Mouse (Mus musculus): ENCODE results near the gene Ocm.

The Ocm gene

GRCm38 (mm10) chr5:144002461-144003192 is 23.8 kb downstream of the Ocm start:
- no peak for DNase-seq (ENCODE audit: low read depth, low spot score)

DNA sequence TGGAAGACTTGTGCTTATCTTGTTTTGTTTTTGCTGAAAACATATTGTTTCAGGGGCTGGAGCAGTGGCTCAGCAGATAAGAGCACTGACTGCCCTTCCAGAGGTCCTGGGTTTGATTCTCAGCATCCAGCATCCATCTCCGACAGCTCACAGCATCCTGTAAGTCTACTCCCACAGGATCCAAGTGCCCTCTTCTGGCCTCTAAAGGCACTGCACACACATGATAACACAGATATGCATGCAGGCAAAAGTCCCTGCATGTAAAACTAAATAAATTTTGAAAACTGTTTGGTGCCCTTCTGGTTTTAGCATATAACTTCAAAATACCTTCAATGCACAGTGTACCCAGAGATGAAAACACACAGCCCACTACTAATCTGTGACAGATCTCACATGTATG is 27.1 kb downstream of the Ocm start:
- DNase-seq (ENCODE audit: low read depth, low spot score), result no peak

GRCm38 (mm10) chr5:143994632-143995365 is 31.7 kb downstream of the Ocm start:
- DNase-seq (ENCODE audit: low read depth, low spot score), result no peak

GRCm38 (mm10) chr5:143993849-143994248 is 32.6 kb downstream of the Ocm start:
- no peak for DNase-seq (ENCODE audit: low read depth, low spot score)

DNA sequence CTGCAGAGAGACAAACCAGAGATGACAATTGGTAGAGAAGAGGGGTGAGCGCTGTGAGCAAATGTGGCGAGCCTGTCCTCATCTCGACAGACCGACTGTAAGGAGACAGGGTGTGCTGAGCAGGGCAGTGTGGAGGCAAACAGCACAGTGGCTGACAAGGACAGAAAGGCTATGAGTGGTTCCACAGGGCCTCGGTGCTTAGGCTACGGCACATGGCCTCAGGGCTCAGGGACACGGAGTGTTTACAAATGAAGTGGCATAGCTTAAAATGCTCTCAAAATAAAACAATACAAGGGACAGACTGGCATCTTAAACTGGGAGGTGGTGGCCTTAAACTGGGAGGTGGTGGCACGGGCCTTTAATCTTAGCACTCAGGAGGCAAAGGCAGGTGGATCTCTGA is 33.2 kb downstream of the Ocm start:
- DNase-seq (ENCODE audit: low read depth, low spot score), result no peak

GRCm38 (mm10) chr5:143992661-143993060 is 33.8 kb downstream of the Ocm start:
- DNase-seq (ENCODE audit: low read depth, low spot score), result no peak

DNA sequence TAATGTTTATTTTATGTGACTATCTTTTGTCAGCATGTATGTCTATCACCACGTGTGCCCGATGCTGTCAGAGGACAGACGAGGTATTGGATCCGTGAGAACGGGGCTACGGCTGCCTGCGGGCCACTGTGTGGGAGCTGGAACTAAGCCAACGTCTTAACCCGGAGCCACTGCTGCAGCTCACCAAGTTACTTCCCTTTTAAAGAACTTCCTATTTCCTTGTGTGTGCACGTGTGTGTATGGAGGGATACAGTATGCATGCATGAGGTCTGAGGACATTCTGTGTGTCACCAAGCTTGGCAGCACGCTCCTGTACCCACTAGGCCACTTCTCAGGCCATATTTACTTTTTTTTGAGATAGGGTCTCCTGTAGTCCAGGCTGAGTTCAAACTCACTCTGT is 36.4 kb downstream of the Ocm start:
- no peak for DNase-seq (ENCODE audit: low read depth, low spot score)

DNA sequence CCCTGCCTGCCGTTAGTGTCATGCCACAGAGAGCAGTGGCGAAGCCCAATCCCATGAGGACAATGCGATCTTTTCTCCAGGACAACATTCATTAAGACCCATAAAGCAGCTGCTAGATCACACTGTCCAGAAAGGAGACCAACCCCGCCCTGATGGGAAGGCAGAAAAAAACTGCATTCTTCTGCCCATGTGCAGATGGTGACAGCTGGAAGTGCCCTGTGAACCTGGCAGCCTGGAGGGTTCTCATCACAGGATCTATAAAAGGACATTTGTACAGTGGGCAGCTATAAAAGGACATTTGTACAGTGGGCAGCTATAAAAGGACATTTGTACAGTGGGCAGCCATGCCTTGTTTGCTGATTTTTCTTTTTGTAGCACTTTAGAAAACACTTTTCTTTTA is 37.4 kb downstream of the Ocm start:
- no peak for DNase-seq (ENCODE audit: low read depth, low spot score)

DNA sequence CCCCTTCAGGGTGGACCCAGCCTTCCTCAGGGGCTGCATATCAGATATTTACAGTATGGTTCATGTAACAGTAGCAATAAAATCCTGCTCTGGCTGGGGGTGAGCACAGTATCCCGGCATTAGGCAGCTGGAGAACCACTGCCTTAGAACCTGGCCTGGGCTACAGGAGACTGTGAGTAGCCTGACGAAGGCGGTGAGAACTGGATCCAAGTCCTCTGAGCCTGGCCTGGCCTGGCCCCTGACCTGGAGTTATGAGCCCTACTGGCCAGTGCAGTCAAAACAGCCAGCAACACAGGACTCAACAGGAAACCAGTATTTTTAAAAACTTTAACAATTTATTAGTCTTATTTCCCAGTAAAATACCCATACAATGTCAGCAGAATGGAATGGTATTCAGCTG is 38.9 kb downstream of the Ocm start:
- no peak for DNase-seq (ENCODE audit: low read depth, low spot score)

DNA sequence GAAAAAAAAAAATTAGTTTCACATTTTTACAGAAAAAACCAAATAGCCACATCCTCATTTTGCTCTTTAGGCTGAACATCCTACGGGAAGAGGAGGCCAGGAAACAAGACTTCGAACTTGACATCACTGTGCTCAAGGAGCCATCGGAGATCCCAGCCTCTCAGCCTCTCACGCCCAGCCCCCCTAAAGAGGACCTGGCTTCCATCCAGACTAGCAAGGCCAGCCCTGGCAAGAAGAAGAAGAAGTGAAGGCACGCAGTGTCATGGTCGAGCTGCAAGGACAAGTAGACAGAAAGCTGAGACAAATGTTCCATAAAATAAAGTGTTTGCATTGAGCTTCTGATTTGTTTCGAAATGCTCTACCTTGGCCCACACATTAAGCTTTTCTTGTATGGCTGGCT is 41.1 kb downstream of the Ocm start:
- no peak for DNase-seq (ENCODE audit: low read depth, low spot score)

DNA sequence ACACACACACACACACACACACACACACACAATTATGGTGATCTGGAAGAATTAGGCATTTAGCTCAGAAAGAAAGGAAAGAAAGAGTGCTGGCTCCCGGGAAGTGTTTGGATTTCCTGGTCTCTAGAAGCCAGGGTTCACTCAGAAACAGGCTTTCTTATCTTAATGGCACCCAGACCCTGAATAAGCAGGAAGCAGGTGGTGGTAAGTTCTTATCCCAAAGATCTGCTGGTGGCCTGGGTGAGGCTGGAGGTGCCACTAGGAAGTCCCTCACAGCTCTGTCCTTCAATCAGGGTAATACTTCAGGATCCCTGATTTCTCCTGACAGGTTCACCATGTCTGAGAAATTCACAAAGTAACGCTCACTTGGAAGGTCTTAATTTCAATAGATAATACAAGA is 44.1 kb downstream of the Ocm start:
- no peak for DNase-seq (ENCODE audit: low read depth, low spot score)

GRCm38 (mm10) chr5:143980858-143981257 is 45.6 kb downstream of the Ocm start:
- no peak for DNase-seq (ENCODE audit: low read depth, low spot score)

DNA sequence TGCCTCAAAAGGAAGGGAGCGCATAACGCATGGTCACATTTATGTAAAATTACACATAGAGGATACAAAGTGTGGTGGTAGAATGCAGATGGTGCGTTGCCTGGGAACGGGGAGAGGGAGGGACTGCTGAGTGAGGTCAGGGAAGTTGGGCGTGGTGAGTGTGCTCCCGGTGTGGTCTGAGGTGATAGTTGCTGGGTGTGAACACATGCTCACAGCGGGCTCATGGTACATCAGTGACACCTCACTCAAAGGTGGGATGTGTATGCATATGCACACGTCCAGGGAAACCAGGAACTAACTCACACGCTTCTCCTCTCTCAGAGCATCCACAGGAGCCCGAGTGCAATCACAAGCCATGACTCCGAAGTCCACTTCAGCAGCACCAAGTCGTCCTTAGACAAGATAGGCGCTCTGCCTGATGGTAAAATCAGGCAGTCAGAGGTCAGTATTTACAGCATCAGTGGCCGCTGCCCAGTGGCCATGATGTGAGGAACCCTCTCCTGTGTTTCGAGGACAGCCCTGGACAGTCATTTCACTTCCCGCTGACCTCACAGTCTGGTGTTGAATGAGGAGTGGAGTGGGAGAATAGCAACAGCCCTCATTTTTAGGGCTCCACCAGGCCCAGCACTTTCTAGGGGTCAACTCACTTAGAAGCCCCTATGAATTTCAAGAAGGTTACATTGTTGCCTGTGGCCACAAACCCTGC is 49.6 kb downstream of the Ocm start:
- peak; percentile 9 for DNase-seq (ENCODE audit: low read depth, low spot score)

GRCm38 (mm10) chr5:143976232-143976631 is 50.2 kb downstream of the Ocm start:
- no peak for DNase-seq (ENCODE audit: low read depth, low spot score)

- DNase-seq (ENCODE audit: low read depth, low spot score), result no peak
Measured at GRCm38 (mm10) chr5:143975631-143975933, 50.9 kb downstream of the Ocm start.

DNA sequence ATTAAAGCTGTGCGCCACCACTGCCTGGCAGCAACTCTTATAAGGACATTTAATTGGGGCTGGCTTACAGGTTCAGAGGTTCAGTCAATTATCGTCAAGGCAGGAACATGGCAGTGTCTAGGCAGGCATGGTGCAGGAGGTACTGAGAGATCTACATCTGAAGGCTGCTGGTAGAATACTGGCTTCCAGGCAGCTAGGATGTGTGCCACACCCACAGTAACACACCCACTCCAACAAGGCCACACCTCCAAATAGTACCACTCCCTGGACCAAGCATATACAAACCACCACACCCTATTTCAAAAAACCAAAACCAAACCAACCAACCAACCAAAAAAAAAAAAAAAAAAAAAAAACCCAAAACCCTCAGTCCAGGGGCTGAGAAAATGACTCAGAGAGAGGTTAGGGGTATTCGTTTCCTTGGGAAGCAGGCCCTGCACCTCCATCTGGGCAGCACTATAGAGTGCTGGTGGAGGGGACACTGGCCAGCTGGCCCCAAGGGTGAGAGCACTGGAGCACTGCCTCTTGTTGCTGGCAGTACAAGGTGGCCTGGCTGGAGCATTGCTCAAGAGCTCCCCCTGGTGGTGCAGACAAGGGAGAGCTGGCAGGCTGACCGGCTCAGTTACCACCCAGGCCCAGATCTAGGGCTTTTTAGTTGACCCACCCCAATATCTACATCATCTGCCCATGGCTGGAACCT is 51.4 kb downstream of the Ocm start:
- peak; percentile 67 for DNase-seq (ENCODE audit: low read depth, low spot score)

DNA sequence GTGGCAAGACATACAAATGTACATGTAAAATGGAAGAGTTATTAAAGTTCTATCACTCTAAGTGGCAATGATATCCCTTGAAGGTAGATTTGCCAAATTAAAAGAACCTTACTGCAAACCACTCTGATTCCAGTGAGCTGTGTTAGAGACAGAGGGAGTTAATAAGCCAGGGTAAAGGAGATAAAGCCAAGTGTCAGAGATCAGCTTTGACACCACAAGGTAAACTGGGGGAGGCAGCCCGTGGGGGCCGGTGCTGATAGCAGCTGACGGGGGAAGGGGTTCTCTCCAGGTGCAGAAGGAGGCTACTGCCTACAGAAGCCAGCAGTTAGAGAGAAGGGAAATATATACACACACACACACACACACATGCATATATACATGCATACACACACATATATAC is 53.8 kb downstream of the Ocm start:
- DNase-seq (ENCODE audit: low read depth, low spot score), result no peak

All from CD4-positive helper T cell, adult 2 months (primary cell).